Mouse (Mus musculus) forebrain, embryonic 13.5 days (tissue): ENCODE measurements around the gene Asna1. TPM values are rescaled to one million over a fixed set of nuclear protein-coding genes. Genes with fewer than 3 reads are reported as not detected.
A peak's percentile ranks its signal among the peaks of the same experiment; 100 is the strongest.

Source experiments
- ATAC-seq: fragments of 200-750 bp; cut with Nextera tagmentation; 2 replicates; pipeline ENCODE4 v1.8.0; 2017
- H3K27ac ChIP-seq: fragments of 300-500 bp; sonication (generic); 2 replicates; pipeline ENCODE4 v1.5.1; 2015; ENCODE audit warnings: inconsistent platforms, mild to moderate bottlenecking, moderate library complexity
- H3K27me3 ChIP-seq: fragments of 300-500 bp; sonication (generic); 2 replicates; pipeline ENCODE4 v1.6.1; 2015; ENCODE audit warnings: mild to moderate bottlenecking, inconsistent platforms
- H3K36me3 ChIP-seq: fragments of 300-500 bp; sonication (generic); 2 replicates; pipeline ENCODE4 v1.6.1; 2015; ENCODE audit warnings: mild to moderate bottlenecking, inconsistent platforms; ENCODE audit not compliant: poor library complexity, severe bottlenecking
- H3K4me1 ChIP-seq: fragments of 300-500 bp; sonication (generic); 2 replicates; pipeline ENCODE4 v1.6.1; 2015; ENCODE audit warnings: inconsistent platforms
- H3K4me2 ChIP-seq: fragments of 300-500 bp; sonication (generic); 2 replicates; pipeline ENCODE4 v1.6.1; 2015; ENCODE audit warnings: inconsistent platforms, mild to moderate bottlenecking, moderate library complexity
- H3K4me3 ChIP-seq: fragments of 300-500 bp; sonication (generic); 2 replicates; pipeline ENCODE4 v1.5.1; 2015; ENCODE audit warnings: mild to moderate bottlenecking, inconsistent platforms
- H3K9ac ChIP-seq: fragments of 300-500 bp; sonication (generic); 2 replicates; pipeline ENCODE4 v1.6.1; 2015; ENCODE audit warnings: mild to moderate bottlenecking, inconsistent platforms
- H3K9me3 ChIP-seq: fragments of 300-500 bp; sonication (generic); replicated peaks from 2 replicates; pipeline ENCODE4 v1.6.1; 2016; ENCODE audit warnings: inconsistent platforms
- WGBS: fragments of 180-500 bp; shearing (Covaris S2); methylation state at CpG from one replicate; pipeline ENCODE4 v1.1.7; 2015; 5-methylcytosine and 5-hydroxymethylcytosine counted together
- polyA plus RNA-seq: library from polyadenylated mRNA; unstranded; fragments of >200 nt; fragmentation: Nextera tagmentation; extraction: Ambion mirVana; gene quantifications from 2 replicates; pipeline ENCODE4 v1.2.1, GENCODE M21; 2015

The Asna1 gene
- polyA plus RNA-seq, 1 experiment from 2014 or later = 166 TPM

- WGBS = 37% methylated on average over 8 of the region's 8 CpGs
- Histone ChIP-seq H3K27me3 (peaks cover 47% of the 10 kb centered on the region), H3K36me3 (no peaks in the 10 kb centered on the region), H3K4me2 (peak overlapping the region; percentile 98), H3K9ac (peak overlapping the region; percentile 70), H3K9me3 (no peaks in the 10 kb centered on the region), H3K4me3 (peak overlapping the region; percentile 50), H3K4me1 (peaks cover 33% of the 10 kb centered on the region), H3K27ac (peak overlapping the region; percentile 59; the same call in 1 of the 2 replicates)
- no peak for ATAC-seq
Measured at GRCm38 (mm10) chr8:84986379-84986945, 38.6 kb downstream of the Asna1 start.

GRCm38 (mm10) chr8:84985684-84986378 lies 39.2 kb downstream of the Asna1 start:
- under 1% methylated on average over 49 of the region's 53 CpGs for WGBS
- Histone ChIP-seq H3K4me3 (peak overlapping the region; percentile 50), H3K36me3 (no peaks in the 10 kb centered on the region), H3K27ac (peak overlapping the region; percentile 59), H3K9me3 (no peaks in the 10 kb centered on the region), H3K9ac (peak overlapping the region; percentile 70), H3K4me2 (peak overlapping the region; percentile 98), H3K27me3 (peaks cover 51% of the 10 kb centered on the region), H3K4me1 (peaks cover 34% of the 10 kb centered on the region)
- peak; percentile 61 for ATAC-seq

- Histone ChIP-seq H3K36me3 (no peaks in the 10 kb centered on the region), H3K27me3 (peaks cover 58% of the 10 kb centered on the region), H3K4me2 (peak overlapping the region; percentile 98), H3K9me3 (no peaks in the 10 kb centered on the region), H3K4me3 (peak overlapping the region; percentile 50), H3K4me1 (peaks cover 38% of the 10 kb centered on the region), H3K9ac (peak overlapping the region; percentile 70), H3K27ac (peak overlapping the region; percentile 59; the same call in 1 of the 2 replicates)
- no peak for ATAC-seq
- WGBS = 1% methylated on average over 23 of the region's 23 CpGs
Measured at GRCm38 (mm10) chr8:84985049-84985683, 39.9 kb downstream of the Asna1 start.

- Histone ChIP-seq H3K4me3 (peak overlapping the region; percentile 50; the same call in 1 of the 2 replicates), H3K27me3 (peaks cover 64% of the 10 kb centered on the region), H3K36me3 (no peaks in the 10 kb centered on the region), H3K27ac (no peak overlapping the region), H3K4me1 (peaks cover 44% of the 10 kb centered on the region), H3K4me2 (peak overlapping the region; percentile 98), H3K9me3 (no peaks in the 10 kb centered on the region), H3K9ac (0 out of 2 replicates have a peak overlapping the region, but pooled peaks have one; percentile 70)
- ATAC-seq = no peak
- 23% methylated on average over 16 of the region's 16 CpGs for WGBS
Measured at GRCm38 (mm10) chr8:84984294-84985048, 40.6 kb downstream of the Asna1 start.

GRCm38 (mm10) chr8:84982499-84983011 lies 42.5 kb downstream of the Asna1 start:
- Histone ChIP-seq H3K27ac (no peak overlapping the region), H3K4me1 (peaks cover 59% of the 10 kb centered on the region), H3K36me3 (no peaks in the 10 kb centered on the region), H3K4me3 (no peak overlapping the region), H3K9me3 (no peaks in the 10 kb centered on the region), H3K9ac (no peak overlapping the region), H3K4me2 (no peak overlapping the region), H3K27me3 (peaks cover 76% of the 10 kb centered on the region)
- no peak for ATAC-seq
- WGBS = 64% methylated on average over 3 of the region's 3 CpGs

GRCm38 (mm10) chr8:84981644-84982498 lies 43.2 kb downstream of the Asna1 start:
- Histone ChIP-seq H3K4me3 (no peak overlapping the region), H3K9me3 (no peaks in the 10 kb centered on the region), H3K27ac (no peak overlapping the region), H3K4me2 (no peak overlapping the region), H3K36me3 (no peaks in the 10 kb centered on the region), H3K27me3 (peaks cover 76% of the 10 kb centered on the region), H3K9ac (no peak overlapping the region), H3K4me1 (peaks cover 66% of the 10 kb centered on the region)
- ATAC-seq = no peak
- WGBS = 80% methylated on average over 15 of the region's 15 CpGs

GRCm38 (mm10) chr8:84980622-84981358 lies 44.3 kb downstream of the Asna1 start:
- Histone ChIP-seq H3K36me3 (no peaks in the 10 kb centered on the region), H3K9ac (peak overlapping the region; percentile 53; the same call in 1 of the 2 replicates), H3K27ac (no peak overlapping the region), H3K4me1 (peaks cover 69% of the 10 kb centered on the region), H3K9me3 (no peaks in the 10 kb centered on the region), H3K27me3 (peaks cover 66% of the 10 kb centered on the region), H3K4me3 (no peak overlapping the region), H3K4me2 (peak overlapping the region; percentile 96; the same call in 1 of the 2 replicates)
- no peak for ATAC-seq
- WGBS = 33% methylated on average over 11 of the region's 11 CpGs

- WGBS = under 1% methylated on average over 40 of the region's 42 CpGs
- H3K4me3 ChIP-seq = peak overlapping the region; percentile 35
- peak overlapping the region; percentile 96 for H3K4me2 ChIP-seq
- H3K4me1 ChIP-seq = peaks cover 69% of the 10 kb centered on the region
- H3K36me3 ChIP-seq = peaks cover 6% of the 10 kb centered on the region; the same call in 1 of the 2 replicates
- H3K9me3 ChIP-seq = no peaks in the 10 kb centered on the region
- peaks cover 65% of the 10 kb centered on the region for H3K27me3 ChIP-seq
- H3K27ac ChIP-seq = peak overlapping the region; percentile 19; the same call in 1 of the 2 replicates
- H3K9ac ChIP-seq = peak overlapping the region; percentile 53
- ATAC-seq = peak; percentile 34
Measured at GRCm38 (mm10) chr8:84979599-84980421, 45.3 kb downstream of the Asna1 start.

- peak within 1 kb of the TSS; percentile 96 for H3K4me2 ChIP-seq
- peaks cover 55% of the 10 kb centered on the region for H3K27me3 ChIP-seq
- H3K27ac ChIP-seq = no peak within 1 kb of the TSS; the same call in 1 of the 2 replicates
- peaks cover 71% of the 10 kb centered on the region for H3K4me1 ChIP-seq
- 1% methylated on average over 63 of the region's 63 CpGs for WGBS
- ATAC-seq = peak; percentile 31
- peak within 1 kb of the TSS; percentile 51 for H3K4me3 ChIP-seq
- H3K9ac ChIP-seq = peak within 1 kb of the TSS; percentile 72
- H3K9me3 ChIP-seq = no peaks in the 10 kb centered on the region
- peaks cover 20% of the 10 kb centered on the region for H3K36me3 ChIP-seq
Measured at GRCm38 (mm10) chr8:84978248-84978940, 46.7 kb downstream of the Asna1 start, which contains the start of gene Junb. Junb (minus strand) TSS chr8:84978718.
